Mouse (Mus musculus): ENCODE data around the gene Rimbp2. TPM values are rescaled to one million over a fixed set of nuclear protein-coding genes. Genes with fewer than 3 reads are reported as not detected.
A peak's percentile ranks its signal among the peaks of the same experiment; 100 is the strongest.

The Rimbp2 gene
- polyA plus RNA-seq (2015; fragmentation: Nextera tagmentation; extraction: Ambion mirVana): 6.2 and 6.8 TPM in 2 replicates

GRCm38 (mm10) chr5:128953278-128954070, at the start of gene Rimbp2:
Gene Rimbp2 (minus strand): TSS chr5:128953486.
- peak within 1 kb of the TSS; percentile 84 for H3K9ac ChIP-seq (ENCODE audit: low read depth, low read length)
- no peaks in the 10 kb centered on the region for H3K36me3 ChIP-seq (ENCODE audit: control insufficient read depth, insufficient read depth, low read length)
- peak within 1 kb of the TSS; percentile 59 for H3K4me3 ChIP-seq (ENCODE audit: low read depth, low read length)
- peak; percentile 79 for ATAC-seq
- H3K27ac ChIP-seq (ENCODE audit: low read length): peak within 1 kb of the TSS; percentile 93
- 5% methylated on average over 15 of the region's 17 CpGs for WGBS
- no peaks in the 10 kb centered on the region for H3K27me3 ChIP-seq (ENCODE audit: control insufficient read depth, insufficient read depth, low read depth, low read length)
- peak within 1 kb of the TSS; percentile 75 for H3K4me2 ChIP-seq (ENCODE audit: low read length)
- H3K9me3 ChIP-seq (replicated peaks; ENCODE audit: control insufficient read depth, low read length, poor library complexity, severe bottlenecking): no peaks in the 10 kb centered on the region
- peaks cover 17% of the 10 kb centered on the region for H3K4me1 ChIP-seq (ENCODE audit: control insufficient read depth, insufficient read depth, low read length)

- Histone ChIP-seq H3K9me3 (replicated peaks; ENCODE audit: control insufficient read depth, low read length, poor library complexity, severe bottlenecking) (no peaks in the 10 kb centered on the region), H3K27ac (ENCODE audit: low read length) (no peak overlapping the region), H3K4me1 (ENCODE audit: control insufficient read depth, insufficient read depth, low read length) (peaks cover 10% of the 10 kb centered on the region), H3K36me3 (ENCODE audit: control insufficient read depth, insufficient read depth, low read length) (0 out of 2 replicates have a peak, but pooled peaks cover 2% of the 10 kb centered on the region), H3K4me3 (ENCODE audit: low read depth, low read length) (no peak overlapping the region), H3K27me3 (ENCODE audit: control insufficient read depth, insufficient read depth, low read depth, low read length) (no peaks in the 10 kb centered on the region), H3K4me2 (ENCODE audit: low read length) (no peak overlapping the region), H3K9ac (ENCODE audit: low read depth, low read length) (no peak overlapping the region; the same call in 1 of the 2 replicates)
- no peak for ATAC-seq
- WGBS: 69% methylated on average over 14 of the region's 14 CpGs
Observed at GRCm38 (mm10) chr5:129002571-129003011, 49.3 kb upstream of the Rimbp2 start.

- Histone ChIP-seq H3K36me3 (ENCODE audit: control insufficient read depth, insufficient read depth, low read length) (peaks cover 2% of the 10 kb centered on the region; the same call in 1 of the 2 replicates), H3K27ac (ENCODE audit: low read length) (no peak overlapping the region), H3K9ac (ENCODE audit: low read depth, low read length) (no peak overlapping the region), H3K9me3 (replicated peaks; ENCODE audit: control insufficient read depth, low read length, poor library complexity, severe bottlenecking) (no peaks in the 10 kb centered on the region), H3K4me1 (ENCODE audit: control insufficient read depth, insufficient read depth, low read length) (no peaks in the 10 kb centered on the region), H3K4me3 (ENCODE audit: low read depth, low read length) (no peak overlapping the region), H3K27me3 (ENCODE audit: control insufficient read depth, insufficient read depth, low read depth, low read length) (no peaks in the 10 kb centered on the region), H3K4me2 (ENCODE audit: low read length) (no peak overlapping the region)
- WGBS: 41% methylated on average over 8 of the region's 8 CpGs
- no peak for ATAC-seq
Observed at GRCm38 (mm10) chr5:129000706-129001468, 47.6 kb upstream of the Rimbp2 start.

- H3K9ac ChIP-seq (ENCODE audit: low read depth, low read length): no peak overlapping the region
- H3K4me1 ChIP-seq (ENCODE audit: control insufficient read depth, insufficient read depth, low read length): no peaks in the 10 kb centered on the region
- H3K27me3 ChIP-seq (ENCODE audit: control insufficient read depth, insufficient read depth, low read depth, low read length): no peaks in the 10 kb centered on the region
- no peak for ATAC-seq
- no peak overlapping the region for H3K4me2 ChIP-seq (ENCODE audit: low read length)
- 73% methylated on average over 19 of the region's 19 CpGs for WGBS
- H3K27ac ChIP-seq (ENCODE audit: low read length): no peak overlapping the region
- no peaks in the 10 kb centered on the region for H3K9me3 ChIP-seq (replicated peaks; ENCODE audit: control insufficient read depth, low read length, poor library complexity, severe bottlenecking)
- no peak overlapping the region for H3K4me3 ChIP-seq (ENCODE audit: low read depth, low read length)
- H3K36me3 ChIP-seq (ENCODE audit: control insufficient read depth, insufficient read depth, low read length): peaks cover 22% of the 10 kb centered on the region
Observed at GRCm38 (mm10) chr5:128987141-128987954, 34.1 kb upstream of the Rimbp2 start.

- H3K36me3 ChIP-seq (ENCODE audit: control insufficient read depth, insufficient read depth, low read length): peaks cover 10% of the 10 kb centered on the region; the same call in 1 of the 2 replicates
- no peak for ATAC-seq
- no peak overlapping the region for H3K27ac ChIP-seq (ENCODE audit: low read length)
Observed at GRCm38 (mm10) chr5:128985946-128986345, 32.7 kb upstream of the Rimbp2 start.

GRCm38 (mm10) chr5:128984536-128984935, 31.2 kb upstream of the Rimbp2 start:
- Histone ChIP-seq H3K27ac (ENCODE audit: low read length) (no peak overlapping the region), H3K4me2 (ENCODE audit: low read length) (no peak overlapping the region), H3K36me3 (ENCODE audit: control insufficient read depth, insufficient read depth, low read length) (peaks cover 7% of the 10 kb centered on the region; the same call in 1 of the 2 replicates), H3K27me3 (ENCODE audit: control insufficient read depth, insufficient read depth, low read depth, low read length) (no peaks in the 10 kb centered on the region), H3K9ac (ENCODE audit: low read depth, low read length) (no peak overlapping the region), H3K4me3 (ENCODE audit: low read depth, low read length) (no peak overlapping the region), H3K4me1 (ENCODE audit: control insufficient read depth, insufficient read depth, low read length) (no peaks in the 10 kb centered on the region), H3K9me3 (replicated peaks; ENCODE audit: control insufficient read depth, low read length, poor library complexity, severe bottlenecking) (no peaks in the 10 kb centered on the region)
- WGBS: 91% methylated on average over 6 of the region's 6 CpGs
- ATAC-seq: no peak

More at GRCm38 (mm10) chr5:128985946-128986345, 32.7 kb upstream of the Rimbp2 start:
- WGBS: 78% methylated on average over 13 of the region's 13 CpGs
- H3K4me2 ChIP-seq (ENCODE audit: low read length): no peak overlapping the region
- H3K9me3 ChIP-seq (replicated peaks; ENCODE audit: control insufficient read depth, low read length, poor library complexity, severe bottlenecking): no peaks in the 10 kb centered on the region
- no peaks in the 10 kb centered on the region for H3K4me1 ChIP-seq (ENCODE audit: control insufficient read depth, insufficient read depth, low read length)
- no peaks in the 10 kb centered on the region for H3K27me3 ChIP-seq (ENCODE audit: control insufficient read depth, insufficient read depth, low read depth, low read length)
- no peak overlapping the region for H3K4me3 ChIP-seq (ENCODE audit: low read depth, low read length)
- H3K9ac ChIP-seq (ENCODE audit: low read depth, low read length): no peak overlapping the region

GRCm38 (mm10) chr5:128981607-128982006, 28.3 kb upstream of the Rimbp2 start:
- 21% methylated on average over 12 of the region's 12 CpGs for WGBS
- Histone ChIP-seq H3K9ac (ENCODE audit: low read depth, low read length) (no peak overlapping the region), H3K36me3 (ENCODE audit: control insufficient read depth, insufficient read depth, low read length) (peaks cover 7% of the 10 kb centered on the region; the same call in 1 of the 2 replicates), H3K4me2 (ENCODE audit: low read length) (no peak overlapping the region), H3K9me3 (replicated peaks; ENCODE audit: control insufficient read depth, low read length, poor library complexity, severe bottlenecking) (no peaks in the 10 kb centered on the region), H3K27ac (ENCODE audit: low read length) (no peak overlapping the region), H3K27me3 (ENCODE audit: control insufficient read depth, insufficient read depth, low read depth, low read length) (no peaks in the 10 kb centered on the region), H3K4me1 (ENCODE audit: control insufficient read depth, insufficient read depth, low read length) (no peaks in the 10 kb centered on the region), H3K4me3 (ENCODE audit: low read depth, low read length) (no peak overlapping the region)
- peak; percentile 72 for ATAC-seq

GRCm38 (mm10) chr5:128980857-128981256, 27.6 kb upstream of the Rimbp2 start:
- H3K9ac ChIP-seq (ENCODE audit: low read depth, low read length): no peak overlapping the region
- H3K27me3 ChIP-seq (ENCODE audit: control insufficient read depth, insufficient read depth, low read depth, low read length): no peaks in the 10 kb centered on the region
- H3K9me3 ChIP-seq (replicated peaks; ENCODE audit: control insufficient read depth, low read length, poor library complexity, severe bottlenecking): no peaks in the 10 kb centered on the region
- no peak overlapping the region for H3K4me3 ChIP-seq (ENCODE audit: low read depth, low read length)
- H3K4me2 ChIP-seq (ENCODE audit: low read length): no peak overlapping the region
- peaks cover 6% of the 10 kb centered on the region; the same call in 1 of the 2 replicates for H3K36me3 ChIP-seq (ENCODE audit: control insufficient read depth, insufficient read depth, low read length)
- H3K27ac ChIP-seq (ENCODE audit: low read length): no peak overlapping the region
- 76% methylated on average over 7 of the region's 7 CpGs for WGBS
- no peak for ATAC-seq
- no peaks in the 10 kb centered on the region for H3K4me1 ChIP-seq (ENCODE audit: control insufficient read depth, insufficient read depth, low read length)
